Mouse (Mus musculus): ENCODE data around the gene Lzic. TPM values are rescaled to one million over a fixed set of nuclear protein-coding genes. Genes with fewer than 3 reads are reported as not detected.

The Lzic gene
- polyA plus RNA-seq, 1 experiment: 8.0 TPM

DNA sequence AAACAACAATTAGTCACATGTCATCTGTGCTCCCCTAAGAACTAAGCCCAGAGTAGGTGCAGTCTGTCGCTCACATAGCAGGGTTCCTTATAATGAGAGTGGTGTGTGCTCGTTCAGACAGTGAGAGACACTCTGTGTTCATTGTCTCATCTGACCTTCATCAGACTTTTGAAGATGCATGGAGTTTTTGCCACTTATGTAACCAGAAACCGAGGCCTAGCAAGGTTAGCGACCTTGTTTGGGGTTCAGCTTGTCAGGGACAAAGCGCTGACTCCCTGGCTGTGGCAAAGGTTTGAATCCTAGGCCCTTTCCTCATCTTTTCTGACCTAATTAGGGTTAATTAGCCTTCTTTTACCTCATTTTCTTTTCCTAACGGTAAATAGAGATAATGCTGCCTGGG is 38.9 kb downstream of the Lzic start:
- no peaks in the 10 kb centered on the region for H3K36me3 ChIP-seq (ENCODE audit: control insufficient read depth, insufficient read depth, low read length)
- H3K27me3 ChIP-seq (ENCODE audit: control insufficient read depth, insufficient read depth, low read length): no peaks in the 10 kb centered on the region
- TF ChIP-seq CTCF (IDR thresholded peaks at IDR 0.05; ENCODE audit: extremely low read depth, insufficient read depth, insufficient read length, insufficient replicate concordance): no peak
- TF ChIP-seq POLR2A (IDR thresholded peaks at IDR 0.05; ENCODE audit: low read depth, low read length): no peak
- 92% methylated on average over 6 of the region's 6 CpGs for WGBS
- no peaks in the 10 kb centered on the region for H3K4me1 ChIP-seq (ENCODE audit: control insufficient read depth, insufficient read depth, insufficient read length)
- no peak overlapping the region for H3K4me3 ChIP-seq (ENCODE audit: extremely low read depth, insufficient read depth, insufficient read length)
- no peak for DNase-seq (ENCODE audit: low read depth in 1 of 2, low spot score in 2 of 2)
- no peak overlapping the region for H3K27ac ChIP-seq (ENCODE audit: insufficient read depth, low read length)

DNA sequence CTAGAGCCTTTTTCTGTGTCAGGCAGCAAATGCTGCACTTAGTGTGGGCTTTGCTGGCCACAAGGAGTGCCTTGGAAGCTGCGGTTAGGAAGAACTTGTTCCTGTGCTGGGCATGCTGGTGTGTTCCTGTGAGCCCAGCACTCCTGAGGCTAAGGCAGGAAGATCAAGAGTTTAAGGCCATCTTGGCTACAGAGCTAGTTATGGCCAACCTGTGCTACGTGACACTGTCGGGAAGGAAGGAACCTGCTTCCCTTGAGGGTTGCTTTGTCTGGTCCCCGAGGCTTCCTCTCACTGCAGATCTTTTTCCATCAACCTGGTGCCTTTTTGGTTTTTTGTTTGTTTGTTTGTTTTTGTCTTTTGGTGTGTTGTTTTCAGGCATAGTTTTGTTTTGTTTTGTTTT is 40.1 kb downstream of the Lzic start:
- DNase-seq (ENCODE audit: low read depth in 1 of 2, low spot score in 2 of 2): no peak
- 76% methylated on average over 4 of the region's 4 CpGs for WGBS
- TF ChIP-seq CTCF (IDR thresholded peaks at IDR 0.05; ENCODE audit: extremely low read depth, insufficient read depth, insufficient read length, insufficient replicate concordance) (no peak), POLR2A (IDR thresholded peaks at IDR 0.05; ENCODE audit: low read depth, low read length) (no peak)
- H3K4me1 ChIP-seq (ENCODE audit: control insufficient read depth, insufficient read depth, insufficient read length): no peaks in the 10 kb centered on the region
- H3K27ac ChIP-seq (ENCODE audit: insufficient read depth, low read length): no peak overlapping the region
- H3K4me3 ChIP-seq (ENCODE audit: extremely low read depth, insufficient read depth, insufficient read length): no peak overlapping the region
- H3K27me3 ChIP-seq (ENCODE audit: control insufficient read depth, insufficient read depth, low read length): no peaks in the 10 kb centered on the region
- no peaks in the 10 kb centered on the region for H3K36me3 ChIP-seq (ENCODE audit: control insufficient read depth, insufficient read depth, low read length)

DNA sequence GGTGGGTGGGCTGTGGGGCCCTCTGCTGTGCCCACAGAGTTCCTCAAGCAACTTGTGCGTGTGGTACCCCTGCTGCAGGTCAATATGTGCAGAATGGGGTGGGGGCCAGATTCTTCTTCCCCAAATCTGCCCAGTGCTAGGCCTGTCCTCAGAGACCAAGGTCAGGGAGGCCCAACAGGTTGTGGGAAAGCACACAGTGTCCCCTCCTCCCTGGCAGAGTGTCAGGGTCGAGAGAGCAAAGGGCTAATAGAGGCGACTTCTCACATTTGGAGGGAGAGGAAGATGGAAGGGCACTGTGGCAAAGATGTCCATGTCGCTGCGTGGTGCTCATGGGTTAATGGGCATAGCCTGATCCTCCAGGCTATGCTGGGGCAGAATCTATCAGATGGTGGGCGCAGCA is 40.8 kb downstream of the Lzic start:
- Histone ChIP-seq H3K36me3 (ENCODE audit: control insufficient read depth, insufficient read depth, low read length) (no peaks in the 10 kb centered on the region), H3K4me1 (ENCODE audit: control insufficient read depth, insufficient read depth, insufficient read length) (no peaks in the 10 kb centered on the region), H3K4me3 (ENCODE audit: extremely low read depth, insufficient read depth, insufficient read length) (no peak overlapping the region), H3K27me3 (ENCODE audit: control insufficient read depth, insufficient read depth, low read length) (no peaks in the 10 kb centered on the region), H3K27ac (ENCODE audit: insufficient read depth, low read length) (no peak overlapping the region)
- DNase-seq (ENCODE audit: low read depth in 1 of 2, low spot score in 2 of 2): no peak
- 81% methylated on average over 6 of the region's 6 CpGs for WGBS
- TF ChIP-seq CTCF (IDR thresholded peaks at IDR 0.05; ENCODE audit: extremely low read depth, insufficient read depth, insufficient read length, insufficient replicate concordance) (no peak), POLR2A (IDR thresholded peaks at IDR 0.05; ENCODE audit: low read depth, low read length) (no peak)

DNA sequence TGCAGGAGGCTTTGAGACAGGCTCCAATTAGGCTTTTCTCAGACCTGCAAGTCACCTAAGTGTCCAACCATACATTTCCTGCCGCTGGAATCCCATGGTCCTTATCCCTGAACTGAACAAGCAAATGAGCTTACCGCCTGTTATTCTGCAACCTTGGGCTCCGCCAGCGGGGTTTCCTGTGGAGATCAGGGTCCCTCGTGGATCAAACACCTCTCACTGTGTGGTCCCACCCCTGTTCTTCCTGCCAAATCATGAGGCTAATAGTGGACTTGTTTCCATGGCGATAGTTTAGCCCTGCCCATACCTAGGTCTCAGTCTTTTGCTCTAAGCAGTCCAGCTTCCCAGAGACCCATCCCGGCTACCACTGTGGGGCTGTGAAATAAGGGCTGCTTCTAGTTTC is 41.3 kb downstream of the Lzic start:
- TF ChIP-seq POLR2A (IDR thresholded peaks at IDR 0.05; ENCODE audit: low read depth, low read length) (no peak), CTCF (IDR thresholded peaks at IDR 0.05; ENCODE audit: extremely low read depth, insufficient read depth, insufficient read length, insufficient replicate concordance) (no peak)
- no peak overlapping the region for H3K4me3 ChIP-seq (ENCODE audit: extremely low read depth, insufficient read depth, insufficient read length)
- WGBS: 75% methylated on average over 7 of the region's 7 CpGs
- DNase-seq (ENCODE audit: low read depth in 1 of 2, low spot score in 2 of 2): no peak
- H3K36me3 ChIP-seq (ENCODE audit: control insufficient read depth, insufficient read depth, low read length): no peaks in the 10 kb centered on the region
- no peaks in the 10 kb centered on the region for H3K4me1 ChIP-seq (ENCODE audit: control insufficient read depth, insufficient read depth, insufficient read length)
- no peak overlapping the region for H3K27ac ChIP-seq (ENCODE audit: insufficient read depth, low read length)
- no peaks in the 10 kb centered on the region for H3K27me3 ChIP-seq (ENCODE audit: control insufficient read depth, insufficient read depth, low read length)

DNA sequence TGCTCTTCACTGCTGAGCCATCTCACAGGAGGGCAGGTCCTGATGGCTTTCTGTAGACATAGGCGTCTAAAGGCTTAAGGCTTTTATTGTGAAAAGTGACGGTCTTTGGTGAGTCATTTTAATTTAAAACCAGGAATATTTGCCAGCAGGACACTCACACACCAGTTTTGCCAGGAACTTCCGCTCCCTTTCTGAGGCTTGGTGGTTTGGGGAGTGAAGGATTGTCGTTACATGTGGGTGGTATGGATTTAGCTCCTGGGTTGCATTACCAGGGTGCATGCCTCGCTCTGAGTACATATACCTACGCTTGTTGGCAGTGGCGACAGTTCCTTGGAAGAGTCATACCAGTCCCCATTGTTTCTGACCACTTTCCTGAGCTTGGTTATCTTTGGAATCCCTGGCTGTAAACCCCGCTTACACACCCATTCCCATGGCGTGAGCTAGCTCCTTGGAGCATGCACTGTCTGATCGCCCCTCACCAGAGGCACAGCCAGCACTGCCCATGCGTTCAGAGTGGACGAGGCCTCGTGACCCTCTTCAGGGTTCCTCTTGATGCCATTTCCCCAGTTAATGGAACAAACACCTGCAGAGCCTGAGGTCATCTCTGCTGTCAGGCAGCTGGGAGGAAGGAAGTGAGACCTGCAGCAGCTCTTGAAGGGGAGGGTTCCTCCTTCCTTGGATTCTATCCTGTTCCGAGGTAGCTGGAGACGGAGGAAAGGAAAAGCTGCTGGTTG is 42.8 kb downstream of the Lzic start:
- Histone ChIP-seq H3K36me3 (ENCODE audit: control insufficient read depth, insufficient read depth, low read length) (no peaks in the 10 kb centered on the region), H3K4me3 (ENCODE audit: extremely low read depth, insufficient read depth, insufficient read length) (no peak overlapping the region), H3K27ac (ENCODE audit: insufficient read depth, low read length) (no peak overlapping the region), H3K27me3 (ENCODE audit: control insufficient read depth, insufficient read depth, low read length) (no peaks in the 10 kb centered on the region), H3K4me1 (ENCODE audit: control insufficient read depth, insufficient read depth, insufficient read length) (no peaks in the 10 kb centered on the region)
- DNase-seq (ENCODE audit: low read depth in 1 of 2, low spot score in 2 of 2): no peak
- TF ChIP-seq CTCF (IDR thresholded peaks at IDR 0.05; ENCODE audit: extremely low read depth, insufficient read depth, insufficient read length, insufficient replicate concordance) (no peak), POLR2A (IDR thresholded peaks at IDR 0.05; ENCODE audit: low read depth, low read length) (no peak)
- WGBS: 78% methylated on average over 15 of the region's 15 CpGs

DNA sequence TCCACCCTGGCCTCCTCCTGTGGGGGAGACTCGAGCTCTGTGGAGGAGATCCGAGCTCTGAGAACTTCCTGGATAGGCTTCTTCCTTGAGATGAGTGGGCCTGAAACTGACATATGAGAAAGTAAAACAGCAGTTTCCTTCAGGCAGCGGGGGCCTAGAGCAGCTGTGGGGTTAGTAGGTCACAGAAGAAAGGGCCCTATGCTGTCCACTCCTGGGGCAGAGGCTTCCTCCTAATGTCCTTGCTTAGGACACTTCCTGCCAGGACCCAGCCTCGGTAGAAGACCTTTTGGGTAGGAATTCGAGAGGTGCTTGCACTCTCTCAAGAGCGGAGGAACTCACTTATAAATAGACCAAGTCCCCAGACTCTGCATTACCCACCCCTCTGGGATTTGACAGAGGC is 44.7 kb downstream of the Lzic start:
- Histone ChIP-seq H3K4me3 (ENCODE audit: extremely low read depth, insufficient read depth, insufficient read length) (no peak overlapping the region), H3K36me3 (ENCODE audit: control insufficient read depth, insufficient read depth, low read length) (no peaks in the 10 kb centered on the region), H3K27me3 (ENCODE audit: control insufficient read depth, insufficient read depth, low read length) (no peaks in the 10 kb centered on the region), H3K4me1 (ENCODE audit: control insufficient read depth, insufficient read depth, insufficient read length) (no peaks in the 10 kb centered on the region), H3K27ac (ENCODE audit: insufficient read depth, low read length) (no peak overlapping the region)
- no peak for TF ChIP-seq CTCF (IDR thresholded peaks at IDR 0.05; ENCODE audit: extremely low read depth, insufficient read depth, insufficient read length, insufficient replicate concordance)
- no peak for TF ChIP-seq POLR2A (IDR thresholded peaks at IDR 0.05; ENCODE audit: low read depth, low read length)
- WGBS: 77% methylated on average over 6 of the region's 6 CpGs
- no peak for DNase-seq (ENCODE audit: low read depth in 1 of 2, low spot score in 2 of 2)

DNA sequence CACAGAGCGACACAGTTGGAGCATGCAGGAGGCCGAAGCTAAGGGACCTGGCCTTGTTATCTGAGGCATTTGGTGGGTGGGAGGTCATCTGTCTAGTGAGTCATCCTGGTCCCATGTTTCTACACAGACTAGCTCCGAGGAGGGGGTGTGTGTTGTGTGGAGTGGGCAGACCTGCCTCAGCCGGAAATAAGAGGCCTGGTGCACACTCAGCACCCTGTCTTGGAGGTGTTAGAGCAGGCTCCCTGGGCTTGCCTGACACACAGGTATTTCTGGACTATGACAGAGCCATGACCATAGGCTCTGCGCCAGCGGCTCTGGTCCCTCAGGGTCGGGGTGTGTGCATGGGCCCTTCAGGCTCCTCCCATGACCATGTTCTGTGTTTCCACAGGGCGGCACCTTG is 54.4 kb downstream of the Lzic start:
- Histone ChIP-seq H3K36me3 (ENCODE audit: control insufficient read depth, insufficient read depth, low read length) (no peaks in the 10 kb centered on the region), H3K4me1 (ENCODE audit: control insufficient read depth, insufficient read depth, insufficient read length) (no peaks in the 10 kb centered on the region; the same call in 1 of the 2 replicates), H3K27ac (ENCODE audit: insufficient read depth, low read length) (no peak overlapping the region), H3K4me3 (ENCODE audit: extremely low read depth, insufficient read depth, insufficient read length) (no peak overlapping the region), H3K27me3 (ENCODE audit: control insufficient read depth, insufficient read depth, low read length) (no peaks in the 10 kb centered on the region)
- TF ChIP-seq CTCF (IDR thresholded peaks at IDR 0.05; ENCODE audit: extremely low read depth, insufficient read depth, insufficient read length, insufficient replicate concordance): no peak
- no peak for TF ChIP-seq POLR2A (IDR thresholded peaks at IDR 0.05; ENCODE audit: low read depth, low read length)
- WGBS: 84% methylated on average over 8 of the region's 8 CpGs
- no peak for DNase-seq (ENCODE audit: low read depth in 1 of 2, low spot score in 2 of 2)

Measured in spleen, adult 2 months (tissue).